Mouse (Mus musculus) pancreas, adult 10 weeks (tissue): ENCODE results near the gene Cldn4. TPM values are rescaled to one million over a fixed set of nuclear protein-coding genes. Genes with fewer than 3 reads are reported as not detected.

Experiments
- polyA plus RNA-seq: library from polyadenylated mRNA; stranded (reverse); fragments of 350-450 nt; fragmentation: Illumina TruSeq; extraction: RNeasy Lipid Tissue Mini Kit (QIAGEN cat#74804); gene quantifications from one replicate; pipeline ENCODE4 v1.2.3, GENCODE M21; 2015; ENCODE audit warnings: low read depth, low replicate concordance; ENCODE audit not compliant: insufficient read depth

Gene Cldn4
- 3.9 TPM for polyA plus RNA-seq

DNA sequence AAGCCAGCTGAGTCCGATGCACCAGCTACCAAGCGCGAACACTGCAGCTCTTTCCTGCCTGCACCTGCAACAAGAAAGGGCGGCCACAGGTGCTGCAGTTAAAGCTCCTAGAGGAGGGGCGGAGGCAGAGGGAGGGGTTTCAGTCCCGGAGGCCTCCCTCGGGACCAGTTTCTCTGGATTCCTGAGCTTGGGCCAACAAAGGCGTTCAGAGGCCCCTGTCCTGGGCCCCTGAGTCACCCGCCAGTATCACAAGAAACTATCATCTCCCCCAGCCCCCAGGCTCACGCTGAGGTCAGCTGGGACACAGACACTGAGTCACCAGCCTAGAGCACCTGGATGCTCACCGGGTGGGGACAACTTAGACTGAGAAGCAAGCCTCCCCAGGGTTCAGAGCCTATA, at the start of gene Cldn4:
Gene Cldn4, minus strand, starts transcription at position 78 of the 399 bp plus-strand sequence.

DNA sequence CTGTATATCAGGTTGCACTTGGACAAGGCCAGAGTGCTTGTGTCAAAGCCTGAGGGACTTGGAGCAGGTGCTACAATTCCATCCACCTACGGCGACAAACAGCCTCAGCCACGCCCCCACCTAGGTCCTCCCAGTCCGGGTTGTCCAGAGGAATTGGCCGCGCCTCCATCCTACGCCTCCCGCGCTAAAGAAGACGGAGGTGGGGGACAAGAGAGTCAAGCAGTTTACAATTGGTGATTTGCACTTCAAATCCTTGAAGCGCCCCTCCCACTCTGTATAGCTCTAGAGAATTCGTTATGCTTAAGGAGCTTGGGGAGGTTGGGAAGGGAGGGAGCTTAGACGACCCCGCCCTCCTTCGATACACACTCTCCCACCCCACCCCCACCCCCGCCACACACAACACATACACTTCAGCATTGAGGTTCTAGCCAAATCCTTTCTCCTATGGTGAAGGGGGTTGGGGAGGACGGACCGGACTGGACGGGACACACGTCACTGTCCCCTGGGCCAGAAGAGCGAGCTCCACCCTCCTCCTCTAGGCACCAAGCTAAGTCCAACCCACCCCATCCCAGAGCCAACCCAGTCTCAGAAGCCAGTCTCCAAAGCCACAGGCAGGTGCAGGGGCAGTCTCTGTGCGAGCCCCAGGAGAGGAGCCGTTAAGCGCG, 39.0 kb upstream of the Cldn4 start, which contains the start of gene Cldn3:
Gene Cldn3, plus strand, starts transcription at position 582 of the 665 bp plus-strand sequence.

DNA sequence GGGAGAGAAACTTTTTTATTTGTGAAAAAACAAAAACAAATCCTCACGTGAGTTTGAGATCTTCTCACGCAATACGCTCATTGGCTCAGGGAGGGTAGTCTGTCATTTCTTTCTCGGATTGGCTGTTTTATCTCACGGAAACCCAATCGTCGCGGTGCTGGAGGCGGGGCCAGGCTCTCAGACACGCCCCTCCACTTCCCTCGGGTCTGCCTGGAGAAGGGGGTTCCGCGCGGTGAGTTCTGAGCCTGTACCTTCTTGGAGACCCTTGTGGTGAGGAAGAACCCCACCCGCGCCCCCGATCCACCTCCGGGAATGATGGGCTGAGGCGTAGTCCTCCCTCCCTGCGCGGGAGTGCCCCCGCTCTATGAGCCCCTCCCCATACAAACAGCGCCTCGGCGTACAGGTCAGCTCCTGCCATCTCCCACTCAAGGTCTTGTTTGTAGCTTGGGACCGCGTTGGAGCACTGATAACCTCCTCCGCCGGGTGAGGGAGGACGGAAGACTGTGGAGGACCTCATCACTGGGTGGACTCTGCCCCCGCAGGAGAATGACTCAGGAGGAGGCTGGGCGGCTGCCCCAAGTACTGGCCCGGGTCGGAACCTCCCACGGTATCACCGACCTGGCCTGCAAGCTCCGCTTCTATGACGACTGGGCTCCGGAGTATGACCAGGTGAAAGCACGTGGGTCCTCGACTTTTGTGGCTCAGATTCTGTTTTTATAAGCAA, 14.4 kb downstream of the Cldn4 start, which contains the start of gene Mettl27:
Gene Mettl27, plus strand, starts transcription at position 190 of the 724 bp plus-strand sequence.

DNA sequence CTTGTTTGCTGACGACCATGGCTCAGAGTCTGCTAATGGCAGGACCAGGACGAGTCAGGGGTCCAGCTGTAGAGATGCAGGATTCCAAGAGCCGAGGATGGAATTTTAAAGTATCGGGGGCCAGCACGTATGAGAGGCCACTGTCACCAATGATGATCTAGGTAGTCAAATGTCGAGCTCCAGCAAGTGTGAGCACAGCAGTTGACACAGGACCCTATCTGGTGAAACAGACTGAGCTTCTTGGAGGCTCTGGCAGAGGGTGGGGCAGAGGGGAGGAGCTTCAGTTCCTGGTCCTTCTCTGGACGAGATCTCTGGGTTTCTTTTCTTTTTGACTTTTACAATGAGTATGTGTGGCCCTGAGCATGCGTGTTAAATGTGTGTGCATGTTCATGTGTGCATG, 31.4 kb downstream of the Cldn4 start, which contains the start of gene Cldn13:
Gene Cldn13, minus strand, starts transcription at position 216 of the 400 bp plus-strand sequence.

DNA sequence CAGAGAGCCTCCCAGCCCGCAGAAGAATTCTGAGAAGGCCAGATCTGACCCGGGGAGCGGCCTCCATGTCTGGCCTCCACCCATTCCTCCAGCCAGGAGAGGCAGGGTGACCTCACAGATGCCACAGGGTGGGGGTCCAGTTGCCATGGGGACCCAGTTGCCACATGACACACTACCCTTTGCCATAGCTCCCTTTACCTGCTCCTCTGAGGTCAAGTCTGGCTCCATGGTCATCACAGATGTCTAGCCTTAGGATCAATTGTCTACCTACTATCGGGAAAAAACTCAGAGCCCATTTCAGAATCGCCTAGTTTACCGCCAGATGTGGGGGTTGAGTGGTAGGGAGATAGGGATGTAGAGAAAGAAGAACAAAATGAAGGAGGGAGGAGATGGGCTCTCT, 40.1 kb downstream of the Cldn4 start, which contains the start of gene Tmem270:
Gene Tmem270, minus strand, starts transcription at position 101 of the 400 bp plus-strand sequence.

Other genes starting within 250 kb of the Cldn4 start
- gene Eln, start 199.6 kb downstream of the Cldn4 start, polyA plus RNA-seq, result 38.7 TPM
- gene Tmem270, start 40.2 kb downstream of the Cldn4 start, polyA plus RNA-seq, result not detected
- gene Cldn13, start 31.4 kb downstream of the Cldn4 start, polyA plus RNA-seq, result not detected
- 2.3 TPM for gene Mettl27, start 14.6 kb downstream of the Cldn4 start, polyA plus RNA-seq
- gene Cldn3, start 39.3 kb upstream of the Cldn4 start, polyA plus RNA-seq, result 25.9 TPM
- gene Abhd11, start 62.2 kb upstream of the Cldn4 start, polyA plus RNA-seq, result 23.5 TPM
- 5.5 TPM for gene Stx1a, start 76.5 kb upstream of the Cldn4 start, polyA plus RNA-seq
- 7.2 TPM for gene Dnajc30, start 117.3 kb upstream of the Cldn4 start, polyA plus RNA-seq
- gene Bud23, start 118.0 kb upstream of the Cldn4 start, polyA plus RNA-seq, result 23.0 TPM
- 0.74 TPM for gene Vps37d, start 131.3 kb upstream of the Cldn4 start, polyA plus RNA-seq
- 31.5 TPM for gene Mlxipl, start 143.0 kb upstream of the Cldn4 start, polyA plus RNA-seq
- gene Tbl2, start 202.7 kb upstream of the Cldn4 start, polyA plus RNA-seq, result 4.1 TPM
- 10.6 TPM for gene Bcl7b, start 221.3 kb upstream of the Cldn4 start, polyA plus RNA-seq
- gene Baz1b, start 240.3 kb upstream of the Cldn4 start, polyA plus RNA-seq, result 13.8 TPM